Mouse (Mus musculus): Measurements from ENCODE around the gene Rpn1.
A peak's percentile ranks its signal among the peaks of the same experiment; 100 is the strongest.

The Rpn1 gene

GRCm38 (mm10) chr6:88067722-88068121 lies 16.6 kb upstream of the Rpn1 start:
- no peak for DNase-seq

DNA sequence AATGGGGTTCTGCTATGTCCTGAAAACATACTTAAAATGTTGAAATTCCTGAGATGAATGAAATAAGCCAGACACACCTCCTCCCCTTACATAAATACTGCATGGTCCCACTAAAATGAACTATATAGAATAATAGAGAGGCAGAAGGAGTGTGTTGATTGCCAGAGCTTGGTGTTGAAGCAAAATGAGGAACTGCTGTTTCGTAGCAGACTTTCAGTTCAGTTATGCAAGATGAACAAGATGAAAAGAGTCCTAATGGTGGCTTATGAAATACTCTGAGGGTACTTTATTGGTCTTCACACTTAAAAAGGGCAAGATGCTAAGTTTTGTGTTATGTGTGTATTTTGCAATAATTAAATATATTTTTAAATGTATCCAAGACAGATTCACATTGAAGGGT lies 15.5 kb upstream of the Rpn1 start:
- DNase-seq: no peak

GRCm38 (mm10) chr6:88070468-88070867 lies 13.8 kb upstream of the Rpn1 start:
- DNase-seq: no peak

DNA sequence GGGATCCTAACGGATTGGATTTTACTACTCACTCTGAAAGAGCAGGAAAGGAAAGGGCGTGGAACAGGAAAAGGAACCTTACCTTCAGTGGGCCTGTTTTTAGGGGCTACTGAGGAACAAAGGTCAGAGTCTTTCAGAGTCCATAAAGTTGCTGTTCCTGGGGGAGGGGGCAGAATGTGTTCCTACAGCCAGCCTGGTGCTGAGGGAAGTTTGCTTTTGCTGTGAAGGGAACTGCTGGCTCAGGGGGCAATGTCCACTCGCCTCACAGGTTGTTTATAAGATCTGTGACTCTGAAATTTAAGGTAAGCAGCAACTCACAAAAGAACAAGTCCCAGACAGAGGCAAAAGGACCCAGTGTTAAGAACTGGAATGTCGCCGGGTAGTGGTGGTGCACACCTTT lies 13.1 kb upstream of the Rpn1 start:
- DNase-seq: peak; percentile 71

GRCm38 (mm10) chr6:88074752-88075554 lies 9.3 kb upstream of the Rpn1 start:
- peak; percentile 97 for DNase-seq

- no peak for DNase-seq
These were observed 8.2 kb upstream of the Rpn1 start for GRCm38 (mm10) chr6:88075960-88076517.

- DNase-seq: no peak
These were observed 1.2 kb upstream of the Rpn1 start for GRCm38 (mm10) chr6:88083095-88083494.

DNA sequence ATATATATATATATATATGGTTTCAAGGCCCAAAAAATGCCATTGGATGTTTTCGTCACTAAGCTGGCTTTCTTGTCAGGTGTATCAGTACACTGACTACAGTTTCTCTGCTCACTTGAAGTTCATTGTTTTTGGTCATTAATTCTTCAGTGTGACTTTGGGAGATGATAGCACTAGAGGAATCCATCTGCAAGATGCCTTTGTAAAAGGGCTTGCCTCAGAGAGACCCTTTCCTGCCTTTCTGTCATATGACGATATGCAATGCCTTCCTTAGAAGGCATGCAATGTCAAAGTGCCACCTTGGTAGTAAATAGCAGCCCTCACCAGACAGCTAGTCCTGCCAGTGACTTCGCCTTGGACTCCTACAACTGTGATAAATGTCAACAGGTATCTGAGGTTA lies 610 bp upstream of the Rpn1 start:
- DNase-seq: no peak

GRCm38 (mm10) chr6:88088971-88089370 lies 4.7 kb downstream of the Rpn1 start:
- no peak for DNase-seq

DNA sequence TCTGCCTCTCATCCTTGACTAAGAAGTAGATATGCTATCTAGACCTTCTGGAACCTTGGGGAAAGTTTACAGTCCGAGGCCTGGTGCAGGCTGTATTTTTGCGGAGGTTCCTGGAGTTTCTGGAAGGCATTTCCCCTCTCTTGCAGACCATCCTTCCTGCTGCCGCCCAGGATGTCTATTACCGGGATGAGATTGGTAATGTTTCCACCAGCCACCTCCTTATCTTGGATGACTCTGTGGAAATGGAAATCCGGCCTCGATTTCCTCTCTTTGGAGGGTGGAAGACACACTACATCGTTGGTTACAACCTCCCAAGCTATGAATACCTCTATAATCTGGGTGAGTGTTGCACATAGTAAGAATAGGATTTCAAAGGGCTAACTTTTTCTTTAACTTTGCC lies 11.1 kb downstream of the Rpn1 start:
- no peak for DNase-seq

GRCm38 (mm10) chr6:88102096-88102495 lies 17.8 kb downstream of the Rpn1 start:
- DNase-seq: no peak

GRCm38 (mm10) chr6:88105783-88106611 lies 21.7 kb downstream of the Rpn1 start:
- DNase-seq: peak; percentile 90

DNA sequence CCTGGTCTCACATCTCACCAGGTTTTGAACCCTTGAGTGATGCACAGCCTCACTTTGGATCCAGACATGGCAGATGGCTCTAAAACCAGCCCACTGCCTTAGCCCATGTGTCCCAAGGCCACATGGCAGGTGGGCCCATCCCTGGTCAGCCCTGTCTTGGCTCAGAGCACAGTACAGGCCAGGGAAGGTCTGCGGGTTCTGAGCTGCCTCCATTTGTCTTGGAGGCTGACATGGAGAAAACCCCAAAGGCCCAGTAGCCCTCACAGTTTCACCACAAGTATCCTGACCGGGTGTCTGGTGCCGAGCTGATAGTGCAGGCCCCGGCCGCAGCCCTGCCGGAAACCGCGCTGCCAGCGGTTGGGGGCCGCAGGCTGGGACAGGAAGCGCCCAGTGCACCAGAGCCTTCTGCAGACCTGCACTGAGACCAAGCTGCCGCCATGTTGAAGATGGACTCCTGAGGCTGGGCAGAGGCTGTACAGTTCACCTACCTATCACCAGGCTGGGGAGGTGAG lies 22.4 kb downstream of the Rpn1 start:
- DNase-seq: no peak

- no peak for DNase-seq
These were observed 23.6 kb downstream of the Rpn1 start for GRCm38 (mm10) chr6:88107661-88108535.

DNA sequence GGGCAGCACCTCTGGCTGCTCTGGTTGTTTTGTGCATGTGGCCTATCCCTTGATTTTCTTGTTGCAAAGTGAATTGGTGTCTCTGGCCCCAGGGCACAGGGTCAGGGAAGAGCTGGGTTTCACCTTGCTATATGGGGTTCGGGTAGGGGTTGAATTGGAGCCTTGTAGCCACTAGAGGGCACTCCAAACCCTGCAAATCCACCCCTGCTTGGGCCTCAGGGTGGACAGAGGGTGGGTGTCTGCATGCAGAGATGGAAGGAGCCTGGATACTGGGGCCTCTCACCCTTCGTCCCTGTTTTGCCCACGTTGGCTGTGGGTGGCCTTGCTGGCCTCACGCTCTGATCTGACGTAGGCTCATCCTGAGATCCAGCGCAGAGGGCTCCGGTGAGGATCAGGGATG lies 28.9 kb downstream of the Rpn1 start:
- DNase-seq: peak; percentile 62

DNA sequence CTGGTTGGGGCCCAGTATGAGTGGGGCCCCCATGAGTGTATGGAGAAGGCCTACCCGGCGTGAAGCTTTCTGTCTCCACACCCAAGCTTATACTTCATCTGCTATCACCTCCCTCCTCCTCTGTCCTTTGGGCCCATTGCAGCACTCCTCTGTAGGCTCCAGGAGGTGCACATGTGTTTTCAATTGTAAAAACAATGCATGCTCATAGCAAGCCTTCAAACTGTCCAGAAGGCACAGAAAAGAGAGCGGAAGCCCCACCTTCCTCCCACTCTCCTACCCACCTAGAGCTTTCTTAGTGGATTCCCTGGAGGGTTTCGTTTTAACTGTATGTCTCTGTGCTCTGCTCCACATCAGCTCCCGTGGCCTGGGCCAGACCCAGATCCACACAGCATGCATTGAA lies 30.1 kb downstream of the Rpn1 start:
- no peak for DNase-seq

DNA sequence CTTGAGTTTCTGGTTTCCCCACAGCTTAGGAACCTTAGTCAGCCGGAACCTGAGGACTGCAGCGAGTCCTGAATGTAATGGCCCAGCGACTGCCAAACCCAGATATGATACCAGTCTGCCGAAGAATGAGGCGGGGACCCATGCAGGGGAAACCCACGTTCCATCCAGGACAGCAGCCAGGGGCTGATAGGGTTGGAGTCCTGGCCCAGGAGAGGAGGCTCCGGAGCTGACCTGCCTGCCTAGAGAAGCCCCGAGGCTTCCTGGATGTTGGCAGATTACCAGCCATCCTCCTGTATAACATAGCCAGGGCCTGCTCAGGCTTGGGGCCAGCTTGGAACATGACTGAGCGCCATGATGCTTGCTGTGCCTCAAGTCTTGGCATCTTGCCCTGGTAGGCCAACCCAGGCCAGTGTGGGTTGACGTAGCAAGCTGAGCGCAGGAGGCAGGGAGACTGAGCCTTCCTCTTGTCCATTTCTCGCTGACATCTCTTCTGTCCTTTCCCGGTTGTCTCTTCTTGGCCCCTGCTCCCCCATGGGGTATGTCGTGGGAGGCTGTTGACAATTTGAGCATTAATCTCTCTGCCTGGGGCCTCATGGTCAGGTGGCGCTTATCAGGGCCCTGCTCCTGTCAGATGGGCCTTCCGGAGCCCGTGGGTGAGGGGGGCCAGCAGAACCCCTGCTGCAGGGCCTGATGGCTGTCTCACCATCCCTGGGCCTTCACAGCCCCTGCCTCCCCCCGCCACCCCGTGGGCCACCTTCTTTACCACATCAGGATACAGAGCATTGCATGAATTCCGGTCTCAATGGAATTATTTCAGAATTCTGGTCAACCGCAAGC lies 32.3 kb downstream of the Rpn1 start:
- peak; percentile 34 for DNase-seq

DNA sequence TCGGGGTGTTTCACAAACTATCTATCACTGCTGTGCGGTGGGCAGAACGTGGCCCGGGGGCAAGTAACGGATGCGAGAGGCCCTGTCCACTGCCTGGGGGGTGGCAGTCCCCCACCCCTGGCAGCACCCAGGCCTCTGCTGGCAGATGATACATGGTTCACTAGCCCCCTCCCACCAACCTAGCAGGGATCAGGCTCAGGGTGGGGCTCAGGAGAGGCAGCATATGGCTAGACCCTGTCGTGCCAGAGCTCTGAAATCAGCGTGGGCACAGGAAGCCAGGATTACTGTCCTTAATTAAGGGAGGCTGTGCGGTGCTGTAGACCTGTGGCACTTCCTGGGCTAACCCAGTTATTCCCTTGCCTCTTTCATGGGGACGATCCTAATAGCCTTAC lies 32.9 kb downstream of the Rpn1 start:
- no peak for DNase-seq

DNA sequence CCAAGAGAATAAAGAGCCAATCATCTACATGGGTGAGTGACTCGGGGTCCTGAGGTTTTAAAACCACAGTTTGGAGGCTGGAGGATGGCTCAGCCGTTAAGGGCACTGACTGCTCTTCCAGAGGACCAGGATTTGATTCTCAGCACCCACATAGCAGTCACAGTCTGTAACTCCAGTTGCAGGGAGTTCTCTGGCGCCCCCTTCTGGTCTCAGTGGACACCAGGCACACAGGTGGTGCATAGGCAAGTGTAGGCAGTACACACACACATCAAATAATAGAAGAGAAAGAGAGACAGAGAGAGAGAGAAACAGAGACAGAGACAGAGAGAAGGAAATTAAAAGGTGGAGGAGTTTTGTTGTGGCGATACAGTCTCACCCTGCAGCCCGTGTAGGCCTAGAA lies 35.0 kb downstream of the Rpn1 start:
- DNase-seq: no peak

DNA sequence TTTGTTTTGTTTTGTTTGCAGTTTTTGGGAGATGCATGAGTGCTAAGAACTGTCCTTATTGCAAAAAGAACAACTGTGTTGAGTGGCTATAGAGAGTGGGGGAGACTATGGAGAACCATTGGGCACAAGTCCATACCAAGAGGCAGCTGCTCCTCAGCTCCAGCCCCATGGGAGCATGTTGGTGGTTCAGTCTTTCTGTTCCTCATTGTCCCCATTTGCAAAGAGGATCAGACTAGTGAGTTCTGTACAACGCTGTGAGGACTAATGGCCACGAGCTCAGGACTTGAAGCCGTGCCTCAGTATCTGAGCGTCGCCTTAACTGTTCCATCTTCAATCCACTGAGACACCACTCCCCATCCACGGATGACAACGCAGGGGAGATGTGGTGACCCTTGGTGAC lies 36.5 kb downstream of the Rpn1 start:
- no peak for DNase-seq

DNA sequence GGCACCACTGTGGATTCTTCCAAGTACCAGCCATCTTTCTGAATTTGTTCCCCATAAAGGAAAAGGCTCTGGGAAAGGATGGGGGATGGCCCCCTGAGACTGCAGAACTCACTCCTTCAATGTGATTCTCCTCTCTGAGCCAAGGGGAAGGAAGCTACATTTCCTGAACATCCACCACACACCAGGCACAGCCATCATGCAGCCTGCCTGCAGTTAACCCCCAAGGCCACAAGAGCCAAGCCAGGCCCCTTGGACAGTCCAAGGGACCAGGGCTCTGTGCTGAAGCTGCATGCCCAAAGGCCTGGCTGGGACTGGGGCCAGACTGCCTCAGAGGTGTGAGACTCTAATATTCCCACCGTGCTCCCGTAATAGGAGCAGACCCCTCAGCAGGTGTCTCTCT lies 37.5 kb downstream of the Rpn1 start:
- no peak for DNase-seq

All from kidney, adult 18-20 months (tissue).